Mouse (Mus musculus): Measurements from ENCODE around the gene Dact2.

Dact2 gene

GRCm38 (mm10) chr17:14175704-14176103, 28.4 kb downstream of the Dact2 start:
- in situ Hi-C loops (cut with MseI, MboI): no loop called here

- in situ Hi-C loops (cut with MseI, MboI): no loop called here
Measured at GRCm38 (mm10) chr17:14175019-14175418, 29.1 kb downstream of the Dact2 start.

DNA sequence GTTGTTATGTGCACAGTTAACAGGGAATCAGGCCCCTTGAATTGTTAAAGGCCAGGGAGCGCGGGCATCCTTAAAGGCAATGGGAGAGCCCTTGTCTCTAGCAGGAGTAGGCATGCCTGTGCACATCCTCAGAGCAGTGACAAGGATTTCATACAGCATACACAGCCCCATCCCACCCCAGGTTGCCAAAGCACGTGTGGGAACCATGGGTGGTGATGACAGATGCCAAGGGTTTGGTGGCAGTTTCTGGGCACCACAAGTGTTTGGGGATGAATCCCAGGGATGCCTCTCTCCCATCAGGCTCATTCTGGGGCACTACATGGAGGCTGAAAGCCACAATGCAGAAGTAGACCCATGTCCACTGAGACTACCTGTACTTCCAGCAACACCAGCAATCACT, 29.7 kb downstream of the Dact2 start:
- in situ Hi-C loops (cut with MseI, MboI): no loop called here

GRCm38 (mm10) chr17:14173459-14173858, 30.6 kb downstream of the Dact2 start:
- in situ Hi-C loops (cut with MseI, MboI): no loop called here

- in situ Hi-C loops (cut with MseI, MboI): no loop called here
Measured at GRCm38 (mm10) chr17:14172731-14173130, 31.4 kb downstream of the Dact2 start.

DNA sequence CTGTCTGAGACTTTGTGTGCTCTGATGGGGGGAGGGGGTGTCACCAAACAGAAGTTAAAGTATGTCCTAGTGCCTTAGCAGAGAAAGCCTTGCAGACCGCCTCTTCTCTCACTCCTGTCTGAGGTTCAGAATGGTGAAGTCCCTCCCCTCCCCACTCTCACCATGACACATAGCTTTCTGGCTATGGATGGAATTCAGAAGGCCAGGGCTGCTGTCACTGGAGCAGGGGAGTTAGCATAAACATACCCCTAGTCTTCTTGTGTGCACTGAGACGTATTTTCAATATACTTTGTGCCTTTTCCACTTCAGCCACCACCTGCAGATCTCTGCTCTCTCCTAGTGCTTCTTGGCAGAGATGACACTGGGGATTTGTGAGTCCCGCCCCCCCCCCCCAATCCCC, 31.9 kb downstream of the Dact2 start:
- in situ Hi-C loops (cut with MseI, MboI): no loop called here

GRCm38 (mm10) chr17:14170961-14171479, 33.1 kb downstream of the Dact2 start:
- in situ Hi-C loops (cut with MseI, MboI): no loop called here

DNA sequence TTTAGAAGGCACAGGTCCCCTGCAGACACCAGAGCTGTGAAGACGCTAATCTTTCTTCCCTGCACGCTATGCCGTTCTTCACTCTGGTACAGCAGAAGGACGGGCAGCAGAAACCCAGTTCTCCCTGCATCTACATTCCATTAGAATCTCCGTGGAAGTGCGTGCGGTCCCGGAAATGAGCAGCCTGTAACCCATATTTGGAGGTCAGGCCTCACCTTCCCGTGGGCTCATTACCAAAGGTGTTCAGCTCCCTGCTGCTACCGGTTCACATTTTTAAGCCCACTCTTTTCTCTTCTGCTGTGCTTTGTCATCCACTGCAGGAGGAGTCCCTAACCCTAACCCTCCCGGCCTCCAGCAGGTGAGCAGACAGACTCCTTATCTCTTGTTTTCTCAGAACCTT, 34.7 kb downstream of the Dact2 start:
- in situ Hi-C loops (cut with MseI, MboI): no loop called here

GRCm38 (mm10) chr17:14167594-14167993, 36.5 kb downstream of the Dact2 start:
- in situ Hi-C loops (cut with MseI, MboI): no loop called here

- in situ Hi-C loops (cut with MseI, MboI): no loop called here
Measured at GRCm38 (mm10) chr17:14166746-14167432, 37.2 kb downstream of the Dact2 start.

- in situ Hi-C loops (cut with MseI, MboI): no loop called here
Measured at GRCm38 (mm10) chr17:14165934-14166610, 38.0 kb downstream of the Dact2 start.

- in situ Hi-C loops (cut with MseI, MboI): no loop called here
Measured at GRCm38 (mm10) chr17:14165332-14165876, 38.7 kb downstream of the Dact2 start.

DNA sequence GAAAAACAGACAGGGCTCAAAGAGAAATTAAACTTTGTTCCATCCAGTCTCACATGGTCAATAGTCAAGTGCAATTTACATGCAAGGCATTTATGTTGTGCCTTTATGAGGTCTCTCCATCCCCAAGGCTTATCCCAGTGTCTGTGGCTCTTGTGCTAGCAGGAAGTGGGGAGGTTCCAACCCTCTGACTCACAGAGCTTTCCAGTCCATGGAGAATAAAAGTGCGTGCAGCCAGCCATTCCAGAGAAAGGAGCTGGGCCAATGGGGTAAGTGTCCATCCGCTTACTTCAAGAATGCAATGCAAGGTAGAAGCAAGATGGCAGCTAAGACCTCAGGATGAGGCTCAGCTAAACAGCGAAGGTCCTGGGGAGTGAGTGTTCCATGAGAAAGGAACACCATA, 43.3 kb downstream of the Dact2 start:
- in situ Hi-C loops (cut with MseI, MboI): no loop called here

GRCm38 (mm10) chr17:14157779-14158195, 46.3 kb downstream of the Dact2 start:
- in situ Hi-C loops (cut with MseI, MboI): no loop called here
